Mouse (Mus musculus): ENCODE measurements at regions not wholly inside any gene's neighbourhood (a gene's known extent, or its start where the extent isn't known, plus 50 kb on each side); places are given as distances from the start of the nearest gene placed in this dataset. TPM values are rescaled to one million over a fixed set of nuclear protein-coding genes. Genes with fewer than 3 reads are reported as not detected.

DNA sequence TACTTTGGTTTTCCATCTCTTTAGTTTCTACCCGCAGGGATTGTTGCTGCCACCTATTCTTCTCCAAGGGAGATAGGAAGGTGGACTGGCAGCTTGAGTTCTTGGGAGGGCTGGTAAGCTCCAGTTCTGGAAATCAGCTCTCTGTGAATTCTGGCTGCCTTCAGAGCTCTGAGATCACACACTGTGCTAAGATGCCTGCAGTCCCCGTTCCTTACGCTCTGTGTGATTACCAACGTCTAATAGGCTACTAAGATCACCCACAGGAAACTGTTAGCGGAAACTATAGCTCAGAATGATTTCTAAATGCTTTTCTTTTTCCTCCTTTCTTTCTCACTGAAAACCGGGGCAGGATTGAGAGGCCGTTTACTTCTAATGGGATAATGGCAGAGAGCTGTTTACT, 69.0 kb upstream of the Syt1 start:
- WGBS, result 27% methylated on average over 7 of the region's 7 CpGs
- Histone ChIP-seq H3K36me3 (ENCODE audit: insufficient read depth, low read length) (no peaks in the 10 kb centered on the region), H3K27me3 (ENCODE audit: insufficient read depth, low read length) (no peaks in the 10 kb centered on the region), H3K9me3 (ENCODE audit: low read length) (no peaks in the 10 kb centered on the region), H3K4me3 (ENCODE audit: low read depth, low read length) (no peak overlapping the region), H3K9ac (replicated peaks; ENCODE audit: low read length, poor library complexity, severe bottlenecking) (no peak overlapping the region), H3K4me2 (ENCODE audit: low read depth, low read length, poor library complexity, severe bottlenecking) (no peak overlapping the region), H3K4me1 (ENCODE audit: insufficient read depth, low read length) (no peaks in the 10 kb centered on the region), H3K27ac (ENCODE audit: low read depth, low read length) (no peak overlapping the region; the same call in 1 of the 2 replicates)
- no peak for ATAC-seq (ENCODE audit: low FRiP score)
- peak; percentile 45 for DNase-seq (ENCODE audit: low spot score)
- no peak for TF ChIP-seq CTCF (IDR thresholded peaks at IDR 0.05)

DNA sequence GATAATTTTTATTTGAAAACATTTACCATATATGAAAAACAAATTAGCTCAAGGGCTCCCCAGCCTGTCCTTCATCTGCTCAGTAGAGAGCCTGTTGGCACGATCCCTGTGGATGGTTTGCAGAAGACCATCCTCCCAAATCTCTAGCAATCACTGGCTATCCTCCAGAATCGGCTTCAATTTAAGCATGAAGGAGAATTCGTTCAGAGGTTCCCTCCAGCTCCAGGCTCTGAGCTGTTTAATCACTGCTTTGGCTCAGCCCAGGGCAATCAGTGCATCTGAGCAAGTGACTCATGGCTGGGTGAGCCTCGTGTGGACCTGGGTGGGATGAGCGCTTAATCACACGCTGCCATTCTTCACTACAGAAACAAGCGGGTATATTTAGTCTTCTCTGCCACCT, 63.4 kb upstream of the Syt1 start:
- ATAC-seq (ENCODE audit: low FRiP score) (no peak), DNase-seq (ENCODE audit: low spot score) (peak; percentile 79)
- H3K36me3 ChIP-seq (ENCODE audit: insufficient read depth, low read length), result no peaks in the 10 kb centered on the region
- no peak overlapping the region for H3K4me2 ChIP-seq (ENCODE audit: low read depth, low read length, poor library complexity, severe bottlenecking)
- no peak overlapping the region for H3K4me3 ChIP-seq (ENCODE audit: low read depth, low read length)
- no peak overlapping the region for H3K27ac ChIP-seq (ENCODE audit: low read depth, low read length)
- H3K9ac ChIP-seq (replicated peaks; ENCODE audit: low read length, poor library complexity, severe bottlenecking), result no peak overlapping the region
- no peaks in the 10 kb centered on the region for H3K27me3 ChIP-seq (ENCODE audit: insufficient read depth, low read length)
- 76% methylated on average over 7 of the region's 7 CpGs for WGBS
- no peak for TF ChIP-seq CTCF (IDR thresholded peaks at IDR 0.05)
- no peaks in the 10 kb centered on the region for H3K4me1 ChIP-seq (ENCODE audit: insufficient read depth, low read length)
- no peaks in the 10 kb centered on the region for H3K9me3 ChIP-seq (ENCODE audit: low read length)

Small RNAs in the stretch of these regions (microRNA-seq; reads per million reads assigned to microRNA genes)
- not detected for gene Gm44495 (ENCODE audit: borderline number of aligned reads)
